Mouse (Mus musculus): ENCODE measurements at regions not wholly inside any gene's neighbourhood (a gene's known extent, or its start where the extent isn't known, plus 50 kb on each side); places are given as distances from the start of the nearest gene placed in this dataset.
"Not testable (repeated sequence)": the region's sequence is repeated elsewhere in the genome, so short reads cannot be mapped to it uniquely, and the experiment has no call there.

DNA sequence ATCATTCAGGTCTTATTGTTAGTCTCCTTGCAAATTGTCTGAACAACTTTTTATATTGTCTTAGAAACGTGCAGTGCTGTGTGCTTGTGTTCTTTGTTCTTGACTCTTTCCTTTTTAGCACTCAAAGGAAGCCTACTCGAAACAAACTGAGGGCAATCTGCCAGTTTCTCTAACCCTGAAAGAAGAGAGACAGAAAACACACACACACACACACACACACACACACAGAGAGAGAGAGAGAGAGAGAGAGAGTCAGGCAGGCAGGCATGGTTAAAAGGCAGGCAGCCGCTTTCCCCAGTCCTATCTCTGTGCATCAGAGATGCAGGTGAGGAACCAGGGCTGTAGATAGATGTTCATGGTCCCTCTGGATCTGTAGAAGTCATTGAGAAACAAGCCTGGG is 304.0 kb upstream of the 3110018I06Rik start:
- DNase-seq: no peak

DNA sequence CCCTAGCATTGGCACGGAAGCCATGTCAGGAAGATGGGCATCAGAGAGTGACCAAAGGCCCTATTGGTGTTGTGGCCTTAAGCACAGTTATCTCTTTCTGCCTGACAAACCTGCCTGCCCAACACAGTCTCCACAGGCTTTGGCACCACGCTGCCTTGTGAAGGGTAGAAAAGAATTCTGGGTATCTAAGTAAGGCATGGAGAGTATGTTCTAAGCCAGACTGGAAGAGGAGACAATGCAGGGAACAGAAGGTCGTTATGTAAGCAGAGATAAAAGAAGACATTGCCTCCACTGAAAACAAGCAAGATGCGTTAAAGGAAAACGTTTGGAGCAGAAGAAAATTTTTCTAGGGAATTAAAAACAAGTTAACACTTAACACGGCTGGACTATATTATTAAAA is 302.1 kb upstream of the 3110018I06Rik start:
- DNase-seq: no peak

- no peak for DNase-seq
These were observed 300.4 kb upstream of the 3110018I06Rik start for GRCm38 (mm10) chr12:107188055-107188454.

DNA sequence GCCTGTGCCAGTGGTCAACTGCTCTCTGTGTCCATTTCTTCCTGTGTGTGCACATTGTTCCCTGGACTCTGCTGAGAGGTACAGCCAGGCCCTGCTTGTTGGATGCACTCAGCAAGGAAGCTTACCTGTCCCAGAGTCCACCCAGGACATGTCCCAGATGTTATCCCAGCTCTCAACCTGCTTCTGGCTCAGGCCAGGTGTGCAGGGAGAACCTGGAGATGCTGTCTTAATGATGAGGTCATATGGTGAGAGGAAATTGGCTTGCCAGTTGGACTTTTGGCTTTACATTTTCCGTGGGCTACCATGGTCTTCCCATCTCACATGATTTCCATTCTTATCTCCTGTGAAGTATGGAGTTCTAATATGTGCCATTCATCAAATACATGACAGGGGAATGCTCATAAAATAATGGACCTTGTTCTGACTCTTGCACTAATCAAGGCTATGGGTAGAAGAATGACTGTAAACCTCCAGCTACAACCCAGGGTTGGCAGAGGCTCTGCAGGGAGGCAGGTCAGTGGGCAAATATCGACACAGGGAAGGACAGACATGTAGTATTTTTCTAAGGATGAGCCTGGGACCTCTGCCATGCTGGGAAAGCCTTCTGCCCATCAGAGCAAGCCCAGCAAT is 289.9 kb upstream of the 3110018I06Rik start:
- DNase-seq: no peak

GRCm38 (mm10) chr12:107200903-107201302 is 287.5 kb upstream of the 3110018I06Rik start:
- DNase-seq: no peak

GRCm38 (mm10) chr12:107208826-107209225 is 279.6 kb upstream of the 3110018I06Rik start:
- not testable (repeated sequence) for DNase-seq

DNA sequence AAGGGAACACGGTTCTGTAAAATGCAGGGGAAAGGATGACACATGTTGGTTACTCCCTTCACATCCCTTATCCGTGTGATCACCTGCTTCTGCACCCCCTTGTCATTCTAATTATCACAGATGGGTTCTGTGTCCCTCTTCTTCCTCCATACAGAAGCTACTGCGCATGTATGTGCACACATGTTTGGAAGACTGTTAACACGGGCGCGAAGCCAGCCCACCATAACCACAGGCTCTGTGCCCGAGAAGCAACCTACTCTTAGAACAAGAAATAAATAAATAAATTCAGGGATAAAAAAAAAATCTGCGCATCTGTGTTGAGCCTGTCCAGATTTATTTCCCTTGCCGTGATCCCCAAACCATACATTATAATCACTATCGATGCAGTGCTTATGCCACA is 275.6 kb upstream of the 3110018I06Rik start:
- no peak for DNase-seq

DNA sequence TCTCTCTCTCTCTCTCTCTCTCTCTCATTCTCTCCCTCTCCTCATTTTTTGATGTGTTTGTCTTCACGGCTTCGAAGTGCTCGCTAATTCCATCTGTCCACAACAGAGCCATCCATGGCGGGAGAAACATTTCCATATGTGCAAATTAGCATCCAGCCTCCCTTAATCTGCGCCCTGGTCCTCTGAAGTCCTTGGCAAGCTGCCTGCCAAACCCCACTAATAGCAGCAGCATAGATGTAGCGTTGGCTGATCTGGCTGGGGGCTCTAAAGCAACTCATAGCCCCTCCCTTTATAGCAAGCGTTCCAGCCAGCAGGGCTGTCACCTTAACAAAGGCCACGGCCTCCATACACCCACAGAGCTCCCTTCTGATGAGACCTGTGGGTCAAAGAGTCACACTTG is 272.3 kb upstream of the 3110018I06Rik start:
- DNase-seq: no peak

DNA sequence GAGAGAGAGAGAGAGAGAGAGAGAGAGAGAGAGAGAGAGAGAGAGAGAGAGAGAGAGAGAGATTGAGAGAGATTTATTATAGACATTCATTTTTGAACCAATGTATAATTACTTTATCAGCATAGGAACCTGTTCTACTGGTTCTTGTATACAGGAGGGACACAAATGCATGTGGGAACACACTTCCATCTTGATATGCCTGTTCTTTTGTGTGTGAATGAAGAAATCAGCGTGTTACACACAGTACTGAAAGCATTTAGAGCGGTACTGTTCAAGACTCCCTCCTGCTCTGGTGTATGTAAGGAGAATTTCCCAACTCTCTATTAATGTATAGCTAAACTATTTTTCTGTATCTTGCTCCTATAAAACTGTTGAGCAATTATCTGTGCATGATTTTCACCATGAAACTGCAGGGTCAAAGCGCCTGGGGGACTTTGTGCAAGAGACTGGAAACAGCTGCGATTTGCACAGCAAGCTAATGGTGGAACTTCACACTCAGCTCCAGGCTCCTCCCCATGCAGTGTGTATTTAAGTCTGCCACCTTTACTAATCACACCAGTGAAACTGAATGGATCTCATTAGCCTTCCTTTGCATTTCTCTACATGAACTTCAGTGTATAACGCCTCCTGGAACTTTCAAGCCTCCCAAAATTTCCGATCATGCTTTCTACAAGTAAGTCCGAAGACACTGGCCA is 267.0 kb upstream of the 3110018I06Rik start:
- DNase-seq: no peak

DNA sequence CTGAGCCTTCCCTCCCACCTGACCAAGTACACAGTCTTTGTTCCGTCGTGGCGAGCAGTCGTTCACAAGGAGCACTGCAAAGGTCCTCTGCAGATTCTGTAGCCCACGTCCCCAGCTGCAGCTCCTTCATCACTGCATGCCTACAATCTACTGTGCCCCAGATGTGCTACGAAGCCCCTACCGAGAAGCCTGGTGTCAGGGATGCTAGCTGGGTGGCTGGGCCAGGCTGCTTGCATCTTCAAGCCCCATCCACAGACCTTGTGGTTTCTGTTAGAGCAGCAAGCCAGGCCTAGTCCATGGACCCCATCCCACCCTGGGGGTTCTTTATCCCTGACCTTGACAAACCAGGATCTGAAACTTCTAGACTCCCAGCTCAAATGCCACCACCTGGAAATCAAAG is 266.3 kb upstream of the 3110018I06Rik start:
- no peak for DNase-seq

DNA sequence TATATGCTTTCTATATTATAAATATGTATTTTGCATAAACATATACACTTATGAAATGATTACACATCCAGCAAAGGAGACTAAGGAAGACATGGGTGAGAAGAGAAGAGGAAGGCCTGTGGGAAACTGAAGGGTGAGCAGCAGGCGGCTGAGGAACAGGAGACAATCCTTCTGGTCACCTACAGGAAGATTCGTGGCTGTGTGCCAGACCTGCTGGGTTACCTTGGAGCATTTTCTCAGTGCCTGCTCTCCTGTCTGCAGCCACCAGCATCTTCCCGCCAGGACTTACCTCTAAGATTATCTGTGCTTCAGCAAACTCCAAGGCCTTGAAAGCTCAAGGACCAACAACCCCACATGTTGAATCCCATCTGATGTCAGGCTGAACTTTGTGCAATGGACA is 258.3 kb upstream of the 3110018I06Rik start:
- DNase-seq: no peak

- no peak for DNase-seq
These were observed 256.8 kb upstream of the 3110018I06Rik start for GRCm38 (mm10) chr12:107231629-107232028.

DNA sequence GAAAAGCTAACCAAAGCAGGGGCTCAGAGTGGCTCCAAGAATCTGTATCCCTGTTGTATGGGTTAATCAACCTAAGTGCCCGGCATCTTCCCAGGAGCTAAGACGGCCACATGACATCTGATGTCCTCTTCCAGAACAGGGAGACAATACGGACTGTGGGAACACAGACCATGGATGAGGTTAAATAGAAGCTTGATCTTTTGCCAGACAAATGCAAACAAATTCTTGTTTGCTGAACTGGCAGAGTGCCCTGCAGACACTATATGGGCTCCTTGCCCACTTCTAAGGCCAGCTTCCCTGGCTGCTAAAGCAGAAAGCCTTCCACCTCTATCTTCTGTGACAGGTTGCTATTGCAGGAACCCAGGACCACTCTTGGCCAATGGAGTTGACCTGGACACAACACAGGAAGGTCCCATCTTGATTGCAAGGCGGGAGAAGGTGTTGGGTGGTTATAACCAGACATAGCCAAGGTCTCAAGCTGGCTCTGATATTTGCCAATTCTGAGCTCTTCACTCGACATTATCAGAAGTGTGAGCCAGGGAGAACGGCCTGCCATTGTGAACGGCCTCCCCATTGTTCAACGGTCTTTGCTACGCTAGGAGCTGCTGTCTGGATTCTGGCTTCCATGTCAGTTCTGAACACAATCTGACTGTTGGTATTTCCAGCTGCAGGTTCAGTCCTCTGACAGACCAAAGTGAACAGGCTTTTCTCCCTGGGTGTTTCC is 237.5 kb upstream of the 3110018I06Rik start:
- no peak for DNase-seq

DNA sequence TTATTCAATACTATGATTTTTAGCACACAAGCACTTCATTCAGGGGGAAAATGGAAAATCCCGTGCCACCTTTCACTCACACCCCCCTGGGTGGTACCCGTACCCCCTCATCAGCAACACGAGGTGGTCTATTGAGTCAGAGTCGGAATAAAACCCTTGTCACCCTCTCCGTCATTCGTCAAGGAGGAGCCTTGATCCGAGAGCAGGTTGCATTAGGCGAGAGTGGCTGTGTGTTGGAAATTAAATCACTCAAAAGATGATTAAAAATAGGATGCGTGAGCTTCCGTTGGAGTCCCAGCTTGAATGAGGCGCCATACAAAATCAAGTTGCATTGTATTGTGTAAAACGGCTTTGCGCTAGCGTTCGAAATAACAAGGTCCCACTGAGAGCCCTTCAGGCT is 236.5 kb upstream of the 3110018I06Rik start:
- no peak for DNase-seq

DNA sequence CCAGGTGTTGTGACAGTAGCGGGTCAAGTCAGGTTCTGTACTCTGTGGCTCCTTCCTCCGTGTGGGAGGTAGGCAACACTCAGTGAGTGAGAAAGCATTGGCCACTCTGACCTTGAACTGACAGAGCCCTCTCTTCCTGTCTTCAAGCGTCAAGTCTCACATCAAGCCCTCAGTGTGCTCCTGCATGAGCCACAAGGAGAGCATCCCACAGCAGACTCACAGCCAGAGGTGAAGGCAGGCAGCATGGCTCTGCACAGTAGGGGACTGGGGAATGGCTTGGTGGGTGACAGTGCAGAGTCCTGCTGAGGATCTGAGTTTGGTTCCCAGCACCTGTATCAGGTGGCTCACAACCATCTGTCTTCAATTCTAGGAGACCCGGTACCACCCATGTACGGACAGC is 226.4 kb upstream of the 3110018I06Rik start:
- DNase-seq: no peak

- no peak for DNase-seq
These were observed 225.9 kb upstream of the 3110018I06Rik start for GRCm38 (mm10) chr12:107262516-107262915.

DNA sequence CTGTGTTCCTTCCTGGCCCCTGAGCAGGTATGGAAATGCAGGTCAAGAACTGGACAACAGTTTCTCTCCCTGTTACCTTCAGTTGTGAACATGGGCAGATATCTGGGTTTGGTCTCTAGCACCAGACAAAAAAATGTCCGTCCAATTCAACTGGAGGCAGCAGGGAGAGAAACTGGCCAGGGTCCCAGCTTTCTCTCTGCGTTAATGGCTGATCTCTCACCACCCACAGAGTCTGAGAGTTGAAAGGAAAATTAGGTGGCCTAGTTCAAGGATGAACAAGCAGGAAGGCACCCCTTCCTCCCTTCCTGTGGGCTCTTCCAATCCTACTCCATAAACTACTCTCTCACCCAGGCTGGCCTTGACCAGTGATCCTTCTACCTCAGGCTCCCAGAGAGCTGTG is 221.7 kb upstream of the 3110018I06Rik start:
- DNase-seq: no peak

DNA sequence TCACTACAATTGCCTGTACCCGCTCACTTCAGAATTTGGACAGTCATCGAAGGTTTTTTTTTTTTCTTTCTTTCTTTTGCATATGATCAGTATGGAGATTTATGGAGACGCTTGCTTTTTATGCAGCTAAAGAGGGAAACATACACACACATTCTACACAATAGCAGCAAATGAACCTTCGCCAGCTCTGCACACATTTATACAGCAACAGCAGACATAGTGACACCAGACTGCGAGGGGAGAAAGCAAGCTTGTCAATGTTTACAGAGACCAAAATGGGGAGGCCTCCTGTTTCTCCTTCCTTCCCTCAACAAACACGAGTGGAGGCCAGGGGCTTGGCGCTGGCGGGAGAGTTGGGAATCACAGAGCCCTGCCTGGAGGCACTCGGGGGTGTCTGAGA is 202.8 kb upstream of the 3110018I06Rik start:
- DNase-seq: no peak

- no peak for DNase-seq
These were observed 197.1 kb upstream of the 3110018I06Rik start for GRCm38 (mm10) chr12:107291377-107291776.

DNA sequence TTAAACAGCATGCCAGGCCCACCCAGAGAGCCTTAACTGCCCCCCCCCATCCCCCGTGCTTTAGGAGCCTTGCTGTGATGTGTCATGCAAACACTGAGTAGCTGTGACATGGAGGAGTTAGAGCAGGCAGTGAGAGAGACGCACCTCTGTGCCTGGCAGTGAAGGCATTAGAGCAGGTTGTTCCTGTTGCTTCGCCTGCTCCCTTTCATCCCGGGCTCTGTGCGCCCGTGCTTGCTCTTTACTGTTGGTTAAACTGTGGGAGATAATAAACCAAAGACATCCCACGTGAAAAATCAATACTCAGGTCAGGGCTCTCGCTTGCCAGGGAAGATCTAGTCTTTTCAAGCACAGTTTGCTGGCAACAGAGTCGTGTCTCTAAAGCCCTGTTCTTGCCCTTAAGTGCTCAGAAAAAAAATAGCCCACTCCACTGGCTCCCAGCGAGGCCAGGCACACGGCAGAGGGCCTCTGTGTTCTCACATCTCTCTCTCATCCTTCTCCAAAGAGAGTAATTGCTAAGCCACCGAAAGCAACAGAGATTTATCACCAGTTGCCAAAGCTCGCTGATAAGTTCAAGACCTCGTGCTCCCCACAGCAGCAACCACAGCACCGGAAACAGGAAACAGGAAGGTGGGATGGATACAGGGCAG is 181.2 kb upstream of the 3110018I06Rik start:
- DNase-seq: no peak

GRCm38 (mm10) chr12:107315446-107315845 is 173.0 kb upstream of the 3110018I06Rik start:
- DNase-seq: no peak

DNA sequence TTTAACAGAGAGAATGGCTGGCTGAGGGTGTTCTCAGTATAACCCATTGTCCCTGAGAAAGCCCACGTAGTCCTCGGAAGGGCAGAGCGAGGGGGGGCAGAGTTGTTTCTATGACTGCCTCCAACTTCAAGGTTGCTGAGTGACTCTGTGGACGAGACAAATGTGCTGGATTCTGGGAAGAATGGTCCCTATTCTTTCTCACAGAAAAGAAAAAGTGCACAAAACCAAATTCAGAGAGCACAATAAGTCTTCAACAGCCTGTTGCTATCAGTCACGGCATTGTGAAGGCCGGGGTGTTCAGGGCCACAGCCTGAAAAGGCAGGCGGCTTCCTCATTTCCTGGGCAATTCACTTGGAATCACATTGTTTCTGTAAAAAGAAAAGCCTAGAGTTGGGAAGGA is 165.6 kb upstream of the 3110018I06Rik start:
- no peak for DNase-seq

GRCm38 (mm10) chr12:107326101-107326500 is 162.3 kb upstream of the 3110018I06Rik start:
- DNase-seq: no peak

Measured in kidney, adult 8-10 months (tissue).